Mouse (Mus musculus): ENCODE data around the gene Ankmy1. TPM values are rescaled to one million over a fixed set of nuclear protein-coding genes. Genes with fewer than 3 reads are reported as not detected.
A peak's percentile ranks its signal among the peaks of the same experiment; 100 is the strongest.

The Ankmy1 gene
- polyA plus RNA-seq, 1 experiment from 2014 or later = 0.16 TPM

DNA sequence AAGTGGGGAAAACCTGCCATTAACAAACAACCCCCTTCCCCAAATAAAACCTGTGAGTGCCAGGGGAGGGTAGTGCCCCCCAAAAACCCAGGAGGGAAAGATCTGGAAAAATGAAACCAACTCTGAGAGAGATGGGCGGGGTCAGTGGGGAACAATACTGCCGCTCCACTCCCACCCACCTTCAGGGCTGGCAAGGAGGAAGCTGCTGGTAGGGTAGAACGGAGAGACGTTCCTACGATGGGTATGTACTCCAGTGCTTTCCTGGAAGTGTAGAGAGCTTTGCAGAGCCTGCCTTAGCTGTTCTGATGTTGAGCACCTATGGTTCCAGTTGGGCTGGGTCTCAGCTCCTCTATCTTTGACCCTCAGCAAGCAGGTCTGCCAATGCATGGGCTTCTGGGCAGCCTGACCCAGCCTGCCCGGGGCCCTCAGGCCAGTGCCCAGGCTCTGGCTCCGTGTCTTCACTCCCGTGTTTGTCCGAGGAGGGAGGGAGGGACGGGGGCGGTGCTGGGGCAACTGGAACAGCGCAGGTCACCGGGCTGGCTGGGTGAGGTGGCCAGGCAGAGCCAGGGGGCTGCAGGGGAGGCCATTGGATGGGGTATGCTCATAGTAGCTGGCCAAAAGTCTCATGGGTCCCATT, 52.6 kb downstream of the Ankmy1 start:
- peaks cover 4% of the 10 kb centered on the region; the same call in 1 of the 2 replicates for H3K4me1 ChIP-seq (replicated peaks)
- peak; percentile 36; the same call in 1 of the 2 replicates for ATAC-seq

DNA sequence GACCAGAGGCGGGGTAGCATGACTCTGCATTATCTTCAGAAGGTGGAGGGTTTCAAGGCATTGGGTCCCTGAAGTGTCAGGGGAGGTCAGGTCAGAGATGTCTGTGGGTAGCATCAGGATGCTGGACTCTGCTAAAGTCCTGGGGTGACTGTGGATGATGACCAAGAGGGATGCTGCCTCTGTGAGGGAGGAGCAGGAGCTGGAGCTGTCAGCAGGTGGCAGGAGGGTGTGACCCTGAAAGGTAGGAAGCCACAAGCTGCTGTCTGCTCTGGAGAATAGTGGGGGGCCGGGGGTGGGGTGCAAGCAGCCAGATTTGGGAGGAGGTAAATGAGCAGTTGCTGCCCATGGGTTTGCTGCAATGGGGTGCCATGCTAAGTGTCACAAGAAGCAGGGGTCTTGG, 53.2 kb downstream of the Ankmy1 start:
- 69% methylated on average over 2 of the region's 2 CpGs for WGBS
- Histone ChIP-seq H3K4me1 (replicated peaks) (peaks cover 4% of the 10 kb centered on the region; the same call in 1 of the 2 replicates), H3K27ac (no peak overlapping the region), H3K4me2 (replicated peaks) (peak overlapping the region; percentile 17; the same call in 1 of the 2 replicates), H3K9ac (no peak overlapping the region), H3K9me3 (no peaks in the 10 kb centered on the region), H3K36me3 (no peaks in the 10 kb centered on the region), H3K4me3 (replicated peaks) (no peak overlapping the region), H3K27me3 (replicated peaks) (no peaks in the 10 kb centered on the region)
- ATAC-seq = peak; percentile 42; the same call in 1 of the 2 replicates

More for the DNA sequence above, 52.6 kb downstream of the Ankmy1 start:
- Histone ChIP-seq H3K9ac (no peak overlapping the region), H3K4me2 (replicated peaks) (peak overlapping the region; percentile 17; the same call in 1 of the 2 replicates), H3K27ac (no peak overlapping the region), H3K4me3 (replicated peaks) (no peak overlapping the region), H3K9me3 (no peaks in the 10 kb centered on the region), H3K27me3 (replicated peaks) (no peaks in the 10 kb centered on the region), H3K36me3 (no peaks in the 10 kb centered on the region)
- 50% methylated on average over 13 of the region's 13 CpGs for WGBS

DNA sequence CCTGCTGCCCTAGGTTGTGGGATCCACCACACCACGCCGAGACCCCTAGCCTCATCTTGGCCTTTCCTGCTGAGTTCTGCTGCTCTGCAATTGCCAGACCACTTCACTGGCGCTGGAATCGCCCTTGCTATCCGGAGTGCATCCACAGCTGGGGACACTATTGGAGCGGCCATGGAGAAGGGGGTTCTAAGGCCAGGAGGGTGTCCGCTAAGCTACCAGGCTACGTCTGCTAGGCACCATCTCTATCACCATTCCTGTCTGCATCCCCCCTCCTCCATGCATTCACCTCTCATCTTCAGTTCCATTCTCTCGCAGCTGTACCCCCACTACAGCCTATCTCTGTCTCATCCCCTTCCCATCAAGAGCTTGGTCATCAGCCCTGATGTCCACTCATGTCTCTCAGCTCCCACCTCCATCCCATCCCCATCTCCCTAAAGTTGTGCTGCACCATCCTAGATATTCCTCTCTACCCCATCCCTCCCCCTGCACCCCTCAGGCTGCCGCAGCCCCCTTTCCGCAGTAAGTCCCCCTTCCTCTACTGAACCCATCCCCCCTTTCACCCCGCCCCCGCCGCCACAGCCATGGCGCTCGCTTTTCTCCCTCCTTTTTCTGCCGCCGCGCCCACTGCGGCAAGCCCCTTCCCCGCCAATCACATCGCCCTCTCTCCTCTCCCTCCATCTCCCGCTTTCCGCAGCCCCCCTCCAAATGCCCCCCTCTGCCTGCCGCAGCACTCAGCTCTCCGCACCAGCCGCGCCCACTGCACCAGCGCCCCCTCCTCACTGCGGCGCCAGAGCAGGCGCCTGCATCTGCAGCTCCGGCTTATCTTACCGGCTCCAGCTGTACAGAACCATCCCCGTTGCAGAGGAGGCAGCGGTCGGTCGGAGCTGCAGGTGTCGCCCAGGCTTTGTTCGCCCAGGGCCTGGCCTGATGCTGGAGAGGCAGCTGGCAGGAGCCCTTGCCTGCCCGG, 54.5 kb downstream of the Ankmy1 start:
- peak; percentile 33 for ATAC-seq
- H3K36me3 ChIP-seq = no peaks in the 10 kb centered on the region
- peaks cover 4% of the 10 kb centered on the region; the same call in 1 of the 2 replicates for H3K4me1 ChIP-seq (replicated peaks)
- H3K4me3 ChIP-seq (replicated peaks) = peak overlapping the region; percentile 23
- H3K9me3 ChIP-seq = no peaks in the 10 kb centered on the region
- no peak overlapping the region for H3K27ac ChIP-seq
- H3K9ac ChIP-seq = no peak overlapping the region; the same call in 1 of the 2 replicates
- H3K27me3 ChIP-seq (replicated peaks) = no peaks in the 10 kb centered on the region
- 18% methylated on average over 39 of the region's 41 CpGs for WGBS
- peak overlapping the region; percentile 55 for H3K4me2 ChIP-seq (replicated peaks)

DNA sequence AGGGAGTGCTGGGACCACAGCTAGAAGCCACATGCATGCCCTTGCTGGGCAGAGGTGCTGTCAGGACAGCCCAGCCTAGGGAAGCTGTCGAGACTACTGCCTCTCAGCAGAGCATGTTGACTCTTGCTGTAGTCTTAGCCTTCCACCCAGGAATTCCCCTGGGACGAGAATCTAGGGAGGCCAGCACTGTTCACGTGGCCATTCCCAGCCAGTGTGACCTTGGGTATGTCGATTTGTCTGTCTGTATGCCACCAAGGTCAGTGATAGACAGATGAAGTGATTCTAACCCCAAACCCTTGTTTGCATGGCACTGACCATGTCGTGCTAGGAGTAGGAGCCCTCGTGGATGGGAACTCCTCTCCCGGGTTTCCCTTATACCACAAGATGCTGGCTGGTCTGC, 56.8 kb downstream of the Ankmy1 start:
- Histone ChIP-seq H3K9ac (no peak overlapping the region), H3K4me2 (replicated peaks) (no peak overlapping the region), H3K4me1 (replicated peaks) (peaks cover 4% of the 10 kb centered on the region; the same call in 1 of the 2 replicates), H3K27ac (no peak overlapping the region), H3K27me3 (replicated peaks) (no peaks in the 10 kb centered on the region), H3K9me3 (no peaks in the 10 kb centered on the region), H3K36me3 (no peaks in the 10 kb centered on the region), H3K4me3 (replicated peaks) (no peak overlapping the region)
- 74% methylated on average over 7 of the region's 7 CpGs for WGBS
- ATAC-seq = no peak

DNA sequence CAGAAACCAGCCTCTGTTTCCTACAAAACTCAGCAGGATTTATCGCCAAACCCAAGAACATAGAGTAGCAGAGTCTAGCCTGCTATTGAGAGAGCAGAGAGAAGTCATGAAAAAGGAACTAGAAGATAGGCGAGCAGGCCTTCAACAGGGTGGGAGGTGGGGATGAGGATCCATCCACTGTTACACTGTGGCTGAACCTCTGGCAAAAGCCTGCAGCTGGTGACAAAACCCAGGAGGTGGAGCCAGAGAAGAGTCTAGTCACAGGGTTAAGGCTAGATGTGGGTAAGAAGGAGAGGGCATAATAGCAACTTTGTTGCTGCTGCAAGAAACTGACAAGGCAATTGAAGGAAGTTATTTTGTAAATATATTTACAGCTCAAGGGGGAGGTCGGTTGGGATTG, 61.3 kb downstream of the Ankmy1 start:
- no peak for ATAC-seq

DNA sequence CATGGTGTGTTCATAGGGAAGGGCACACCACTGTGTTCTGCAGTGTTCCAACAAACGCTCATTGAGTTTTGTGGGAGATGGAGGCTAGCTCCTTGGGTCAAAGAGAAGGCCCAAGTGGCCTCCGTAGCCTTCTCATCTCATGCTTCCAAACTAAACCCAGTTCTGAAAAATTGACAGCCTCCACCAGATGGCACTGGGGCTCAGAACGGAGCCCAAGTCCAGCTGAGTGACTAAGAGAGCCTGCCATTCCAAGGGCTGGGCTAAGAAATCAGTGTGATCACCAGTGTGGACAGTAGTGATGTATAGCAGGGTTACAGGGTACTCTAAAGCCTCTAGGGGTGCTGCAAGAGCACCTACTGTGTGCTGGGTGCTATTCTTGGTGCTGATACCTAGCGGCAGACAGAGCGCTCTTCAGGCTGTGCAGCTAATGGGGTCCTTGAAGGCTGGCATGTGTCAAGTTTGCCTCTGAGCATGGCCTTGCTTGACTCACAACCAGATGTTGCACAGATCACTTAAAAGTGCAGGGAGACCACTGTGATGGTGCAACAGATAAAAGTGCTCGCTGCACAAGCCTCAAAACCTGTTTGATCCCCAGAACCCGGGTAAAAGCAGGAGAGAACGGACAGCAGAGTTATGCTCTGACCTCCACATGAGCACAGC, 62.3 kb downstream of the Ankmy1 start:
- H3K4me2 ChIP-seq (replicated peaks) = no peak overlapping the region
- no peak overlapping the region for H3K4me3 ChIP-seq (replicated peaks)
- 86% methylated on average over 8 of the region's 8 CpGs for WGBS
- no peaks in the 10 kb centered on the region for H3K4me1 ChIP-seq (replicated peaks)
- H3K27me3 ChIP-seq (replicated peaks) = no peaks in the 10 kb centered on the region
- no peaks in the 10 kb centered on the region for H3K9me3 ChIP-seq
- H3K36me3 ChIP-seq = no peaks in the 10 kb centered on the region
- H3K27ac ChIP-seq = no peak overlapping the region
- no peak overlapping the region for H3K9ac ChIP-seq
- no peak for ATAC-seq

More for the DNA sequence above, 61.3 kb downstream of the Ankmy1 start:
- no peak overlapping the region for H3K9ac ChIP-seq
- H3K4me2 ChIP-seq (replicated peaks) = no peak overlapping the region
- H3K4me3 ChIP-seq (replicated peaks) = no peak overlapping the region
- no peak overlapping the region for H3K27ac ChIP-seq
- H3K27me3 ChIP-seq (replicated peaks) = no peaks in the 10 kb centered on the region
- H3K4me1 ChIP-seq (replicated peaks) = no peaks in the 10 kb centered on the region
- no peaks in the 10 kb centered on the region for H3K36me3 ChIP-seq
- H3K9me3 ChIP-seq = no peaks in the 10 kb centered on the region
- WGBS = 62% methylated on average over 3 of the region's 3 CpGs

DNA sequence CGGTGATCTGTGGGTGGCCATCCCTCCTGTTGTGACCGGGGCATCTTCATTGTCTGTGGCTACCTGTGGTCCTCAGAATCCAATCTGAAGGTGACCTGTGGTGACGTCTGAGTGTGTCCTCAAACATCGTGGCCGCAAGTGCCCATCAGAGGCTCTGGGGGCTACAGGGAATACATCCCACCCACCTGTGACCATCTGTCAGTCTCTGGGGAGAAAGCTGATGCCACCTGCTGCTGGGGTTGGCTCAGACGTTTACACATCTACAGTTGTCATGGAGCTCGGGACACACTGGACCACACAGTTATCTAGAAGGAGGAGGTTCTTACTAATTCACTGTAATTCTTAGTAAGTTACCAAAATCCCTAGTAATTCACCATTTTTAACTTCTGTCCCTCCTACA, 63.5 kb downstream of the Ankmy1 start:
- no peak for ATAC-seq
- Histone ChIP-seq H3K4me1 (replicated peaks) (no peaks in the 10 kb centered on the region), H3K4me3 (replicated peaks) (no peak overlapping the region), H3K4me2 (replicated peaks) (no peak overlapping the region), H3K27ac (no peak overlapping the region), H3K9me3 (no peaks in the 10 kb centered on the region), H3K9ac (no peak overlapping the region), H3K27me3 (replicated peaks) (no peaks in the 10 kb centered on the region), H3K36me3 (no peaks in the 10 kb centered on the region)
- WGBS = 81% methylated on average over 7 of the region's 7 CpGs

DNA sequence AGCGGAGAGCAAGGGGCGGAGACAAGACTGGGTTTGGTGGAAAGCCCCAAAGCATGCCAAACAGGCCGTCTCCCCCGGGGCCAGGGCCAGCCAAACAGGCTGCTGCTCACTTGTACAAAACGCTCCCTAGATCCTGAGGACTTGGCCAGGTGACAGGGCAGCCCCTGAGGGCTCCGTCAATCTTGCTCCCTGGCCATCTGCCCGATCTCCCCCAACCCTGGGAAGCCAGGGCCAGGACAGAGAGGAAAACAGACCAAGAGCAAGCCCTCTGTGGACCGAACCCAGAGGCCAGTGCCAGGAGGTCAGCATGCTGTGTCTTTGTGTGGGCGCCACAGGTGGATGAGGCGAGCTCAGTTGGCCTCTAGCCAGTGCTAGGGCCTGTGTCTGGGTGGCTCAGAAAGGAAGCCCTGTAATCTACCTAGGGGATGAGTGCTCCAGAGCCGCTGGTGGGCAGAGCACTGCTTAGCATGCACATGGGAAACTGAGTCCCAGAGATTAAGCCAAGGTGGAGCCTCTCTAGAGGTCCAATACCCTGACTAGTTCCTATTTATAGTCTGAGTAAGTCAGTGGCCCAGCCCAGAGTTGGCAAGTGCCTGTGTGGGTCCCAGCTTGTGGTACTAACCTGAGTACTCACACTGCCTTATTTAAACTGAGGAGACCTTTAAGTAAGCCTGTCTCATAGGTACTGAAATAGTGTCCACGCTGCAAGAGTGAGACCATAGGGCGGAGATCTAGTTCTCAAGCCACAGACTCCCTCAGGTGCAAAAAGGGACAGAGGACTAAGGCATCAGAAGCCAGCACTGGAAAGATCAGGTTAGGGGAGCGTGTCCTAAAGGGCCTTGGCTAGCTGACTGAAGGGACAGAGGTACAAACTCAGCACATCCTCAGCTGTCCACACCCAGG, 64.5 kb downstream of the Ankmy1 start:
- 79% methylated on average over 14 of the region's 14 CpGs for WGBS
- Histone ChIP-seq H3K9me3 (no peaks in the 10 kb centered on the region), H3K9ac (no peak overlapping the region), H3K4me3 (replicated peaks) (no peak overlapping the region), H3K27me3 (replicated peaks) (no peaks in the 10 kb centered on the region), H3K4me1 (replicated peaks) (peaks cover 7% of the 10 kb centered on the region; the same call in 1 of the 2 replicates), H3K27ac (no peak overlapping the region), H3K4me2 (replicated peaks) (no peak overlapping the region), H3K36me3 (no peaks in the 10 kb centered on the region)
- no peak for ATAC-seq

DNA sequence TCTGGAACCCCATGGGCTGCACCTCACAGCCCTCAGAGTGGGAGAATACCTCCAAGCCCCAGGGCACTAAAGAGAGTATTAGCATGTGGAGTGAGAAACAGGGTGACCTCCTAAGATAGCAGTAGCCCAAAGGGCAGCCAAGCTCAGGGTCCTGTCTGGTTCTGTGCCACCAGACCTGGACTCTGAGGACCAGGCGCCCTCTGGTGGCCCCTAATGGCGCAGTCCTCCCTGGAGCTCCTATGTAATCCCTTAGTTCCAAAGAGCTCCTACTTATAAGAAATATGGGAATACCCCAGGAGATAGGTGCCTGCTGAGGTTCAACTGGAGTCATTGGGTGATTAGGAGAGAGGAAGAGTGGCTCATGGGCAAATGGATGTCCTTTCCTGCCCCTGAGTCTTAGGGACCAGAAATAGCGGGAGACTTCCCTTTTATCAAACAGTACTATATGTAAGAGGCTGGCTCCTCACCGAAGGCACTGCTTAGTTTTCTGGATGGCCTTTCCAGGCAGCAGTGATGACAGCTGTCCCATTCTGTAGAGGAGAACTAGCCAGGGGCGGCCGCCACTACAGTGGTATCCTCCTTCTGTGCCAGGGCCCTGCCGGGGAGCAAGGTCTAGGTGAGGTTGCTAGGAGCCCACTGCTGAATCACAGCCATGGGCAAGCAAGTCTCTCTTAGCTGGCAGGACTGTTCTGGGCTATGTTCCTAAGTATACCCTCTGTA, 68.6 kb downstream of the Ankmy1 start:
- 69% methylated on average over 7 of the region's 7 CpGs for WGBS
- Histone ChIP-seq H3K9me3 (no peaks in the 10 kb centered on the region), H3K4me3 (replicated peaks) (no peak overlapping the region), H3K9ac (no peak overlapping the region), H3K4me1 (replicated peaks) (peaks cover 20% of the 10 kb centered on the region; the same call in 1 of the 2 replicates), H3K36me3 (no peaks in the 10 kb centered on the region), H3K4me2 (replicated peaks) (no peak overlapping the region), H3K27ac (no peak overlapping the region), H3K27me3 (replicated peaks) (peaks cover 4% of the 10 kb centered on the region)
- ATAC-seq = no peak

DNA sequence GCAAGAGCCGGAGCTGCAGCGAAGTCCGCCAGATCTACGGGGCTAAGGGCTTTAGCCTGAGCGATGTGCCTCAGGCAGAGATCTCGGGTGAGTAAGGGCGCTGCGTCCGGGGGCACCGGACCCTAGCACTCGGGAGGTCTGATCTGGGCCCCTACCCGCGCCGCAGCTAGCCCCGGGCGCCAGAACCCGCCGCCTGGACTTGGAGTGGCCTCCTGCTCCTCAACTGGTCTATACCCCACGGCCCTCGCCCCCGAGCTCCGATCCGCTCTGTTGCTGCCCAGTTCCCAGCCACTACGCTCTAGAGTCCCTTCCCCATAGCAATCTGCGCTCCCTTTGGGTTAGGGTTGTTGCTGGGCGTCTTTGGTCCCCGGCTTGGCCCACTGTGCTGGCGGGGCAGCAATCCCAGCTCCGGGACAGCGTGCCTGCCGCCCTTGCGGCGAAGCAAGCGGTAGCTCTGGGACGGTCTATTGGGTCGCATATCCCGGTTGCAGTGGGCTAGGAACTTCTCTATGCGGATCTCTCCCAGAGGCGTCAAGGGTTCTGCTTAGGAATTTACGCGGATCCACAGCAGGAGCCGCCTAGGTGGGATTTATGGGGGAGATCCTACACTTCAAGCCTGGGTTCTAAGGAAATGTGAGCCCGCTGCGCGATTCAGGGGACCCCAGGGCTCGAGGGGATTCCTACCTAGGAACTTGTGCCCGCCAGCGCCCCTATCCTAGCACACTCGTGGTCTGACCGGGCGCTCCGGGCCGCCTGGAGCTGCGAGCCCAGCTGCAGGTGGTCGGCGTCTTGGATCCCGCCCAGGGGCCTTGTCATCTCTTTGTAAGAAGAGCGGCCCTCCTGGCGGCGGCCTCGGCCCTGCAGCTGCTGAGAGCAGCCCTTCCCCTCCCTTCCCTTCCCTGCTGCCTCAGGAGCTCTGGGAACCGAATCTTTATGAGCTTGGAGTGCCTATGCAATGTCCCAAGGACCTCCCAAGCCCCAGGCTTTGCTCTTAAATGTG, 70.4 kb downstream of the Ankmy1 start:
- Histone ChIP-seq H3K4me2 (replicated peaks) (peak overlapping the region; percentile 97), H3K4me1 (replicated peaks) (peaks cover 20% of the 10 kb centered on the region; the same call in 1 of the 2 replicates), H3K27ac (peak overlapping the region; percentile 86), H3K36me3 (no peaks in the 10 kb centered on the region), H3K9me3 (no peaks in the 10 kb centered on the region), H3K9ac (peak overlapping the region; percentile 85), H3K4me3 (replicated peaks) (peak overlapping the region; percentile 72), H3K27me3 (replicated peaks) (peaks cover 4% of the 10 kb centered on the region)
- WGBS = under 1% methylated on average over 62 of the region's 62 CpGs
- ATAC-seq = peak; percentile 42

Data from intestine, embryonic 15.5 days (tissue).